Mouse (Mus musculus): ENCODE data around the gene Gtpbp6. TPM values are rescaled to one million over a fixed set of nuclear protein-coding genes. Genes with fewer than 3 reads are reported as not detected.
A peak's percentile ranks its signal among the peaks of the same experiment; 100 is the strongest.

The Gtpbp6 gene
- polyA plus RNA-seq, 1 experiment from 2014 or later, result 33.9 TPM

- ATAC-seq (ENCODE audit: insufficient number of reproducible peaks, low FRiP score, low TSS enrichment, low read depth), result peak; percentile 67; the same call in 1 of the 2 replicates
- 18% methylated on average over 40 of the region's 41 CpGs for WGBS
Measured at GRCm38 (mm10) chr5:110106901-110107564, 964 bp downstream of the Gtpbp6 start.

GRCm38 (mm10) chr5:110106140-110106871 lies 1.7 kb downstream of the Gtpbp6 start:
- Histone ChIP-seq H3K4me1 (peaks cover 29% of the 10 kb centered on the region), H3K27ac (peak overlapping the region; percentile 99; the same call in 1 of the 2 replicates)

More at GRCm38 (mm10) chr5:110106901-110107564, 964 bp downstream of the Gtpbp6 start:
- H3K9me3 ChIP-seq, result no peaks in the 10 kb centered on the region
- H3K9ac ChIP-seq, result peak overlapping the region; percentile 85
- H3K36me3 ChIP-seq, result peaks cover 41% of the 10 kb centered on the region
- H3K4me2 ChIP-seq, result peak overlapping the region; percentile 83
- H3K4me1 ChIP-seq, result peaks cover 22% of the 10 kb centered on the region
- H3K4me3 ChIP-seq, result peak overlapping the region; percentile 87
- peak overlapping the region; percentile 99 for H3K27ac ChIP-seq
- no peaks in the 10 kb centered on the region for H3K27me3 ChIP-seq

GRCm38 (mm10) chr5:110104616-110105380 lies 3.2 kb downstream of the Gtpbp6 start:
- H3K27me3 ChIP-seq, result peaks cover 6% of the 10 kb centered on the region; the same call in 1 of the 2 replicates
- no peak overlapping the region for H3K4me3 ChIP-seq
- no peak overlapping the region for H3K4me2 ChIP-seq
- H3K9me3 ChIP-seq, result no peaks in the 10 kb centered on the region
- no peak for ATAC-seq (ENCODE audit: insufficient number of reproducible peaks, low FRiP score, low TSS enrichment, low read depth)
- 95% methylated on average over 36 of the region's 36 CpGs for WGBS
- H3K27ac ChIP-seq, result no peak overlapping the region
- no peak overlapping the region for H3K9ac ChIP-seq
- H3K4me1 ChIP-seq, result peaks cover 38% of the 10 kb centered on the region
- H3K36me3 ChIP-seq, result peaks cover 41% of the 10 kb centered on the region

More at GRCm38 (mm10) chr5:110106140-110106871, 1.7 kb downstream of the Gtpbp6 start:
- ATAC-seq (ENCODE audit: insufficient number of reproducible peaks, low FRiP score, low TSS enrichment, low read depth), result no peak
- no peaks in the 10 kb centered on the region for H3K9me3 ChIP-seq
- H3K36me3 ChIP-seq, result peaks cover 41% of the 10 kb centered on the region
- 95% methylated on average over 26 of the region's 26 CpGs for WGBS
- peak overlapping the region; percentile 83 for H3K4me2 ChIP-seq
- H3K9ac ChIP-seq, result no peak overlapping the region
- H3K4me3 ChIP-seq, result peak overlapping the region; percentile 87
- peaks cover 3% of the 10 kb centered on the region; the same call in 1 of the 2 replicates for H3K27me3 ChIP-seq

DNA sequence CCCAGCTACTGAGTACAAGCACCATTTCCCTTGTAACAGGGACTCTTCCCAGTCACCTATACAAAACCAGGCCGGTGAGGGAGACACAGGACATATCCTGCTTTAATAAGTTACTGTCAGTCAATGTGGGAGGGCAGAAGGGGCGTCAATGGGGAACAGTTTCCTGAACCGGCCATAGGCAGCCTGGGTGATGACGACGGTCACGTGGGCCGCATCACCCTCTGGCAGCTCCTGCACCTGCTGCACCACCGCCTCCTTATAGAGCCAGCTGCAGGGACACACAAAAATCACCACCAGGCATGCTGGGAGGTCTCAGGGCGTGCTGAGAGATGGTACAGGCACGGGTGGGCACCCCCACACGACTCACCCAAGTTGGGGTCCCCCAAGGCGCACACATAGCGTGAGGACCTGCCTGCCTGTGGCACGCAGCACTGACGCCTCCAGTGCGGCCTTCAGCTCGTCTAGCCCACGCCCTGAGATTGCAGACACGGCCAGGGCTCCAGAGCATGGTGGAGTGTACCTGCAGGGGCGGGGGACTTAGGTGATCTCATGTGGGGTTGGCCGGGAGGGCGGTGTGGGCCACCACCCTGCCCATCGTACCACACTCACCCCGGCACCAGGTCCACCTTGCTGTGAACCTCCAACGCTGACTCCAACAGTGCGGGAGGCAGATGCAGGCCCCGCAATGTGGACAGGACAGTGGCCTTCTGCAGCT lies 3.9 kb downstream of the Gtpbp6 start:
- Histone ChIP-seq H3K4me3 (no peak overlapping the region), H3K4me2 (no peak overlapping the region), H3K27me3 (peaks cover 6% of the 10 kb centered on the region; the same call in 1 of the 2 replicates), H3K4me1 (peaks cover 39% of the 10 kb centered on the region), H3K27ac (no peak overlapping the region), H3K36me3 (peaks cover 41% of the 10 kb centered on the region), H3K9ac (no peak overlapping the region), H3K9me3 (no peaks in the 10 kb centered on the region)
- no peak for ATAC-seq (ENCODE audit: insufficient number of reproducible peaks, low FRiP score, low TSS enrichment, low read depth)
- WGBS, result 95% methylated on average over 27 of the region's 27 CpGs

DNA sequence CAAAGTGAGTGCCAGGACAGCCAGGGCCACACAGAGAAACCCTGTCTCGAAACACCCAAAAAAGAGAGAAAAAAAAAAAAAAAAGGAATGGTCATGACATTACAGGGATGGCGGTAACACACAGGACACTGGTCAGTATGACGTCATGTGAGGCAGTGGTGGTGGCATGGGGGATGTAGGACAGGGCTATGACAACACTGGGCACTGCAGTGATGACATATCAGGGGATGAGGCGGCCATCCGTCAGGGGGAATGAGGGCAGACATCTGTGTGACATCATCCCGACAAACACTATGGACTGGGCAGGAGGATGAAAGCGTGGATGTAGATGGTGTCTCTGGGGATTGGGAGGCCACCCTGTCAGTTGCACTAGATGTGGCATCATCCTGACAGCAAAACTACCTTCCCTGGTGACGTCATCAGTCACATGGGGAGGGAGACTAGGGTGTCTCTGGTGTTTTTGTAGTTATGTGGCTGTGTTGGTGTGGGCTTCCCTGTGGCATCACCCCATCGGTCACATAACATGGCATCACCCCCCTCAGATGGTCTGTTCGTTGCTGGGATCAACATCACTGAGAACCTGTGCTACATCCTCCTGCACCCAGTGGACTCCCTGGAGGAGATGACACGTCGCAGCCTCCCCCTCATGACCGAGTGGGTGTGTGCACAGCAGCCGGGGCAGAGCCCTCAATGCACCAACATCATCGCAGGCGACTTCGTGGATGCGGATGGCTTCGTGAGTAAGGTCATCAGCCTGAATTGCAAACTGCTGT lies 5.0 kb downstream of the Gtpbp6 start:
- H3K4me1 ChIP-seq, result peaks cover 40% of the 10 kb centered on the region
- WGBS, result 94% methylated on average over 19 of the region's 19 CpGs
- H3K9me3 ChIP-seq, result no peaks in the 10 kb centered on the region
- H3K27ac ChIP-seq, result no peak overlapping the region
- no peak for ATAC-seq (ENCODE audit: insufficient number of reproducible peaks, low FRiP score, low TSS enrichment, low read depth)
- no peak overlapping the region for H3K9ac ChIP-seq
- H3K27me3 ChIP-seq, result peaks cover 6% of the 10 kb centered on the region; the same call in 1 of the 2 replicates
- H3K4me2 ChIP-seq, result no peak overlapping the region
- H3K36me3 ChIP-seq, result peaks cover 41% of the 10 kb centered on the region
- H3K4me3 ChIP-seq, result no peak overlapping the region

DNA sequence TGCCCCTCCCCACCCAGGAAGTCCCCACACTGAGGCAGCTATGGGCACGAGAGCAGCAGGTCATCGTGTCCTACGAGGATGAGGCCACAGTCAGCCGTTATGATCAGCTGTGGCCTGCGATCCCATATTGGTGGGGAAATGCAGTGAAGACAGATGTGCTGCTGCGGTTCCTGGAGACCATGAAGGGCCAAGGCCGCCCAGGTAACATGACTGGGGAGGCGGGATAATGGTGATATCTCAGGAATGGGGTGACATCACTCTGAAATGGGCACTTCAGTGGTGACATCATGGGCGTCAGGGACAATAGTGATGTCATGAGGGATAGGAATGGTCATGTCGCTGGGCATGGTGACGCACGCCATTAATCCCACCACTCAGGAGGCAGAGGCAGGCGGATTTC lies 5.6 kb downstream of the Gtpbp6 start:
- ATAC-seq (ENCODE audit: insufficient number of reproducible peaks, low FRiP score, low TSS enrichment, low read depth), result no peak
- H3K27ac ChIP-seq, result no peak overlapping the region
- WGBS, result 91% methylated on average over 13 of the region's 13 CpGs
- peaks cover 40% of the 10 kb centered on the region for H3K4me1 ChIP-seq
- peaks cover 6% of the 10 kb centered on the region; the same call in 1 of the 2 replicates for H3K27me3 ChIP-seq
- H3K4me2 ChIP-seq, result no peak overlapping the region
- H3K4me3 ChIP-seq, result no peak overlapping the region
- H3K9ac ChIP-seq, result no peak overlapping the region
- H3K9me3 ChIP-seq, result no peaks in the 10 kb centered on the region
- H3K36me3 ChIP-seq, result peaks cover 41% of the 10 kb centered on the region

DNA sequence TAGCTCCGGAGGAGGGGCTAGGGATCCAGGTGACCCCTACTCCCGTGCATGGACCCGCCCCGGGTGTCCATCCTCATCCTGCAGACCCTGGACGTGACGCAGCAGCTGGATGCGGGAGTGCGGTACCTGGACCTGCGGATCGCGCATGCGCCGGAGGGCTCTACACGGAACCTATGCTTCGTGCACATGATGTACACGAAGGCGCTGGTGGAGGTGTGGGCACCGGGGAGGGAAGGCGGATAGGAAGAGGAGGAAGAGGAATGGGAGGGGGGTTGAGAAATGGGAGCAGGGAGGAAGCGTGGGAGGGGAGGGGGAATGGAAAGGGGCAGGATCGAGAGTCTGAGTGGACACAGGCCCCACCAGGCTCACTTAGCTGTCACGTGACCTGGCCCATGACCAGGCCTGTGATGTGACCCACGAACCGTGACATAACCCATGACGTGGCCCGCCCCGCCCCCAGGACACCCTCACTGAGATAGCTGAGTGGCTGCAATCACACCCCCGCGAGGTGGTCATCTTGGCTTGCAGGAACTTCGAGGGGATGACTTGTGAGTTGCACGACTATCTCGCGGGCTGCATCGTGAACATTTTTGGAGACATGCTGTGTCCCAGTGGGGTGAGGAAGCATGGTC lies 6.2 kb downstream of the Gtpbp6 start:
- Histone ChIP-seq H3K27ac (no peak overlapping the region), H3K4me2 (peak overlapping the region; percentile 62), H3K4me1 (peaks cover 37% of the 10 kb centered on the region), H3K36me3 (peaks cover 41% of the 10 kb centered on the region), H3K9ac (no peak overlapping the region), H3K4me3 (peak overlapping the region; percentile 34), H3K9me3 (no peaks in the 10 kb centered on the region), H3K27me3 (peaks cover 6% of the 10 kb centered on the region; the same call in 1 of the 2 replicates)
- WGBS, result 16% methylated on average over 34 of the region's 34 CpGs
- ATAC-seq (ENCODE audit: insufficient number of reproducible peaks, low FRiP score, low TSS enrichment, low read depth), result peak; percentile 12; the same call in 1 of the 2 replicates

- peak overlapping the region; percentile 34 for H3K4me3 ChIP-seq
- no peak for ATAC-seq (ENCODE audit: insufficient number of reproducible peaks, low FRiP score, low TSS enrichment, low read depth)
- 1% methylated on average over 33 of the region's 37 CpGs for WGBS
- peaks cover 35% of the 10 kb centered on the region for H3K36me3 ChIP-seq
- H3K4me1 ChIP-seq, result peaks cover 29% of the 10 kb centered on the region
- peak overlapping the region; percentile 62 for H3K4me2 ChIP-seq
- H3K9me3 ChIP-seq, result no peaks in the 10 kb centered on the region
- no peak overlapping the region for H3K9ac ChIP-seq
- peaks cover 6% of the 10 kb centered on the region; the same call in 1 of the 2 replicates for H3K27me3 ChIP-seq
- no peak overlapping the region for H3K27ac ChIP-seq
Measured at GRCm38 (mm10) chr5:110100921-110101631, 6.9 kb downstream of the Gtpbp6 start.

GRCm38 (mm10) chr5:110099656-110100580 lies 8.1 kb downstream of the Gtpbp6 start, which contains the start of gene Plcxd1:
TSS of gene Plcxd1 (plus strand) at chr5:110099969.
- 5% methylated on average over 25 of the region's 25 CpGs for WGBS
- H3K36me3 ChIP-seq, result peaks cover 24% of the 10 kb centered on the region
- peaks cover 6% of the 10 kb centered on the region; the same call in 1 of the 2 replicates for H3K27me3 ChIP-seq
- ATAC-seq (ENCODE audit: insufficient number of reproducible peaks, low FRiP score, low TSS enrichment, low read depth), result no peak
- H3K9me3 ChIP-seq, result no peaks in the 10 kb centered on the region
- H3K4me3 ChIP-seq, result peak within 1 kb of the TSS; percentile 34
- no peak within 1 kb of the TSS for H3K9ac ChIP-seq
- peaks cover 28% of the 10 kb centered on the region for H3K4me1 ChIP-seq
- no peak within 1 kb of the TSS for H3K27ac ChIP-seq
- peak within 1 kb of the TSS; percentile 62 for H3K4me2 ChIP-seq
